Mouse (Mus musculus): ENCODE data around the gene Sec16b. TPM values are rescaled to one million over a fixed set of nuclear protein-coding genes. Genes with fewer than 3 reads are reported as not detected.
A peak's percentile ranks its signal among the peaks of the same experiment; 100 is the strongest.

Sec16b gene
- polyA plus RNA-seq, 1 experiment: not detected

DNA sequence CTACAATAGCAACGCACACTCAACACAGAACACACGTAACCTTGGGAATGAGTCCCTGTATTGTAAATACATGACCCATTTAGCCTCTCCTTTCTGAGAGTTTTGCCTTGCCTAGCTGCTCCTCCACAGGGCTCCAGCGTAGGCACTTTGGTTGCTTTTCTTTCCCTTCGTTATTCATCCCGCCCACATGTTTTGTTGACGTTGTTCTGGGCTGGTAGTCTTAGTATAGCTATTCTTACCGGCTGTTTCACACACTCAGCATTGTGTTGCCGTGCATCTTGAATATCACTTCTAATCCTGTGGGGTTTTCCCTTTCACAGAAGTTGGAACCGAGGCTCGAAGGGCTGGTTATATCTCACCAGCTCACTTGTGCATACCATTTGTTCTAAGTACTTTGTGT is 49.2 kb downstream of the Sec16b start:
- Histone ChIP-seq H3K27me3 (ENCODE audit: control insufficient read depth, insufficient read depth, low read length, poor library complexity, severe bottlenecking) (no peaks in the 10 kb centered on the region), H3K4me1 (ENCODE audit: control insufficient read depth, insufficient read depth, low read length) (no peaks in the 10 kb centered on the region), H3K9me3 (replicated peaks; ENCODE audit: control insufficient read depth, insufficient read depth, low read length, poor library complexity, severe bottlenecking) (no peaks in the 10 kb centered on the region), H3K4me3 (ENCODE audit: low read depth, low read length) (no peak overlapping the region), H3K36me3 (ENCODE audit: control insufficient read depth, insufficient read depth, low read length, poor library complexity, severe bottlenecking) (no peaks in the 10 kb centered on the region), H3K27ac (ENCODE audit: insufficient read depth, low read length) (no peak overlapping the region), H3K9ac (ENCODE audit: low read depth, poor library complexity, severe bottlenecking) (no peak overlapping the region)
- TF ChIP-seq CTCF (IDR thresholded peaks at IDR 0.05; ENCODE audit: low read depth, low read length) (no peak), POLR2A (IDR thresholded peaks at IDR 0.05; ENCODE audit: insufficient read depth, low read length) (no peak), EP300 (IDR thresholded peaks at IDR 0.05; ENCODE audit: insufficient read depth, low read depth, low read length) (no peak)

- TF ChIP-seq CTCF (IDR thresholded peaks at IDR 0.05; ENCODE audit: low read depth, low read length) (no peak), POLR2A (IDR thresholded peaks at IDR 0.05; ENCODE audit: insufficient read depth, low read length) (no peak), EP300 (IDR thresholded peaks at IDR 0.05; ENCODE audit: insufficient read depth, low read depth, low read length) (no peak)
- H3K4me1 ChIP-seq (ENCODE audit: control insufficient read depth, insufficient read depth, low read length): no peaks in the 10 kb centered on the region
- H3K9ac ChIP-seq (ENCODE audit: low read depth, poor library complexity, severe bottlenecking): no peak overlapping the region
- H3K27ac ChIP-seq (ENCODE audit: insufficient read depth, low read length): no peak overlapping the region
- H3K36me3 ChIP-seq (ENCODE audit: control insufficient read depth, insufficient read depth, low read length, poor library complexity, severe bottlenecking): no peaks in the 10 kb centered on the region
- H3K27me3 ChIP-seq (ENCODE audit: control insufficient read depth, insufficient read depth, low read length, poor library complexity, severe bottlenecking): no peaks in the 10 kb centered on the region
- H3K9me3 ChIP-seq (replicated peaks; ENCODE audit: control insufficient read depth, insufficient read depth, low read length, poor library complexity, severe bottlenecking): no peaks in the 10 kb centered on the region
- no peak overlapping the region for H3K4me3 ChIP-seq (ENCODE audit: low read depth, low read length)
Observed at GRCm38 (mm10) chr1:157556439-157556838, 49.9 kb downstream of the Sec16b start.

- Histone ChIP-seq H3K27ac (ENCODE audit: insufficient read depth, low read length) (no peak overlapping the region), H3K4me1 (ENCODE audit: control insufficient read depth, insufficient read depth, low read length) (no peaks in the 10 kb centered on the region), H3K4me3 (ENCODE audit: low read depth, low read length) (no peak overlapping the region), H3K27me3 (ENCODE audit: control insufficient read depth, insufficient read depth, low read length, poor library complexity, severe bottlenecking) (no peaks in the 10 kb centered on the region), H3K9ac (ENCODE audit: low read depth, poor library complexity, severe bottlenecking) (no peak overlapping the region), H3K36me3 (ENCODE audit: control insufficient read depth, insufficient read depth, low read length, poor library complexity, severe bottlenecking) (no peaks in the 10 kb centered on the region), H3K9me3 (replicated peaks; ENCODE audit: control insufficient read depth, insufficient read depth, low read length, poor library complexity, severe bottlenecking) (no peaks in the 10 kb centered on the region)
- TF ChIP-seq CTCF (IDR thresholded peaks at IDR 0.05; ENCODE audit: low read depth, low read length) (peak; percentile 44), EP300 (IDR thresholded peaks at IDR 0.05; ENCODE audit: insufficient read depth, low read depth, low read length) (no peak)
Observed at GRCm38 (mm10) chr1:157558145-157558544, 51.6 kb downstream of the Sec16b start.

GRCm38 (mm10) chr1:157559986-157560385 is 53.5 kb downstream of the Sec16b start:
- H3K4me1 ChIP-seq (ENCODE audit: control insufficient read depth, insufficient read depth, low read length): no peaks in the 10 kb centered on the region
- H3K9ac ChIP-seq (ENCODE audit: low read depth, poor library complexity, severe bottlenecking): no peak overlapping the region
- H3K27ac ChIP-seq (ENCODE audit: insufficient read depth, low read length): no peak overlapping the region
- no peaks in the 10 kb centered on the region for H3K9me3 ChIP-seq (replicated peaks; ENCODE audit: control insufficient read depth, insufficient read depth, low read length, poor library complexity, severe bottlenecking)
- H3K4me3 ChIP-seq (ENCODE audit: low read depth, low read length): no peak overlapping the region
- TF ChIP-seq EP300 (IDR thresholded peaks at IDR 0.05; ENCODE audit: insufficient read depth, low read depth, low read length) (no peak), CTCF (IDR thresholded peaks at IDR 0.05; ENCODE audit: low read depth, low read length) (no peak), POLR2A (IDR thresholded peaks at IDR 0.05; ENCODE audit: insufficient read depth, low read length) (no peak)
- no peaks in the 10 kb centered on the region for H3K36me3 ChIP-seq (ENCODE audit: control insufficient read depth, insufficient read depth, low read length, poor library complexity, severe bottlenecking)
- no peaks in the 10 kb centered on the region for H3K27me3 ChIP-seq (ENCODE audit: control insufficient read depth, insufficient read depth, low read length, poor library complexity, severe bottlenecking)

GRCm38 (mm10) chr1:157560654-157561386 is 54.3 kb downstream of the Sec16b start:
- TF ChIP-seq CTCF (IDR thresholded peaks at IDR 0.05; ENCODE audit: low read depth, low read length) (peak; percentile 76), EP300 (IDR thresholded peaks at IDR 0.05; ENCODE audit: insufficient read depth, low read depth, low read length) (no peak)
- Histone ChIP-seq H3K9ac (ENCODE audit: low read depth, poor library complexity, severe bottlenecking) (no peak overlapping the region), H3K36me3 (ENCODE audit: control insufficient read depth, insufficient read depth, low read length, poor library complexity, severe bottlenecking) (no peaks in the 10 kb centered on the region), H3K4me3 (ENCODE audit: low read depth, low read length) (peak overlapping the region; percentile 79), H3K27me3 (ENCODE audit: control insufficient read depth, insufficient read depth, low read length, poor library complexity, severe bottlenecking) (no peaks in the 10 kb centered on the region), H3K4me1 (ENCODE audit: control insufficient read depth, insufficient read depth, low read length) (no peaks in the 10 kb centered on the region), H3K27ac (ENCODE audit: insufficient read depth, low read length) (no peak overlapping the region), H3K9me3 (replicated peaks; ENCODE audit: control insufficient read depth, insufficient read depth, low read length, poor library complexity, severe bottlenecking) (no peaks in the 10 kb centered on the region)

- no peaks in the 10 kb centered on the region for H3K36me3 ChIP-seq (ENCODE audit: control insufficient read depth, insufficient read depth, low read length, poor library complexity, severe bottlenecking)
- H3K27ac ChIP-seq (ENCODE audit: insufficient read depth, low read length): no peak overlapping the region
- no peaks in the 10 kb centered on the region for H3K27me3 ChIP-seq (ENCODE audit: control insufficient read depth, insufficient read depth, low read length, poor library complexity, severe bottlenecking)
- H3K4me3 ChIP-seq (ENCODE audit: low read depth, low read length): no peak overlapping the region
- no peak for TF ChIP-seq CTCF (IDR thresholded peaks at IDR 0.05; ENCODE audit: low read depth, low read length)
- TF ChIP-seq POLR2A (IDR thresholded peaks at IDR 0.05; ENCODE audit: insufficient read depth, low read length): no peak
- no peak for TF ChIP-seq EP300 (IDR thresholded peaks at IDR 0.05; ENCODE audit: insufficient read depth, low read depth, low read length)
- no peaks in the 10 kb centered on the region for H3K4me1 ChIP-seq (ENCODE audit: control insufficient read depth, insufficient read depth, low read length)
- H3K9me3 ChIP-seq (replicated peaks; ENCODE audit: control insufficient read depth, insufficient read depth, low read length, poor library complexity, severe bottlenecking): no peaks in the 10 kb centered on the region
- H3K9ac ChIP-seq (ENCODE audit: low read depth, poor library complexity, severe bottlenecking): no peak overlapping the region
Observed at GRCm38 (mm10) chr1:157567819-157568218, 61.3 kb downstream of the Sec16b start.

Measured in ES-Bruce4 (cell line).